Mouse (Mus musculus): ENCODE data around the gene Lrp1.

GRCm38 (mm10) chr10:127661291-127661914 lies 40.5 kb upstream of the Lrp1 start:
- TF ChIP-seq CTCF (IDR thresholded peaks at IDR 0.05; ENCODE audit: insufficient read depth, low read depth, low read length) (no peak), POLR2A (IDR thresholded peaks at IDR 0.05; ENCODE audit: insufficient read depth, low read depth, low read length) (no peak)
